Mouse (Mus musculus): ENCODE data around the gene Stk24.

DNA sequence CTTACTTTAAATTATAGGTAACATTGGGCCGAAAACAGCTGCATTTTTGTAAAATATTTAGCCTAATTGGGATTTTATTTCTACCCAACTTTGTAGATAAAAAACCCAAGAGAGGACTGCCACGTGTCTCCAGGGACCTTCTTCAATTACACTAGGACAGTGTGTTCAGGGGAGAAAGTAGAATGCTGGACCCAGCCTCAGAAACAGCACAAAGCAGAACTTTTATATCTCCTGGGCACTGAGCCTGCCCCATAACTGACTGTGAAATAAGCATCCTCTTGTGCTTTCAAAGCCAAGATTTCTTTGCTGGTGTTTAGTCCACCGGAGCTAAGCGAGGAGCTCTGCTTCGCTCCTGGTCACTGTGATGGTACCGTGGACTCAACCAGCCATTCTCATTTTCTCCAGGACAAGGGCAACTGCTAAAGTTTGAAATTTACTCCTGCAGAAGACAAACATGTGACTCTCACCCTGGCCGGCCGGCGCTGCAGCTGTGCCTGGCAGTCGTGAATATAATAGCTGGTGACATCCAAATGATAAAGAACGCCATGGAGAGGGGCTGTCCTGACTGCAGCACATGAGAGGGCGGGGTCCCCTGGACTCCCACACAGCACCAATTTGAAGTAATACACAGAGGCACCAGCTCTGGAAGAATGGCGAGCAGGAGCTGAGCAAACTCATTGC is 63.0 kb downstream of the Stk24 start:
- no peak for TF ChIP-seq CTCF (IDR thresholded peaks at IDR 0.05)
- TF ChIP-seq EP300 (IDR thresholded peaks at IDR 0.05) = no peak
